Mouse (Mus musculus): Measurements from ENCODE around the gene Dut.

The Dut gene

GRCm38 (mm10) chr2:125305671-125306070, 58.7 kb downstream of the Dut start:
- no peak for DNase-seq
